Mouse (Mus musculus): Measurements from ENCODE around the gene Tmem184b.

Gene Tmem184b

GRCm38 (mm10) chr15:79429527-79429926, 26.2 kb upstream of the Tmem184b start:
- DNase-seq = no peak

- no peak for DNase-seq
Measured at GRCm38 (mm10) chr15:79428616-79429015, 25.2 kb upstream of the Tmem184b start.

- no peak for DNase-seq
Measured at GRCm38 (mm10) chr15:79427516-79427915, 24.1 kb upstream of the Tmem184b start.

- DNase-seq = no peak
Measured at GRCm38 (mm10) chr15:79425516-79425915, 22.1 kb upstream of the Tmem184b start.

GRCm38 (mm10) chr15:79424602-79425001, 21.2 kb upstream of the Tmem184b start:
- no peak for DNase-seq

GRCm38 (mm10) chr15:79422715-79423243, 19.4 kb upstream of the Tmem184b start:
- DNase-seq = no peak

- no peak for DNase-seq
Measured at GRCm38 (mm10) chr15:79418677-79419076, 15.3 kb upstream of the Tmem184b start.

GRCm38 (mm10) chr15:79418265-79418664, 14.9 kb upstream of the Tmem184b start:
- no peak for DNase-seq

GRCm38 (mm10) chr15:79417379-79417778, 14.0 kb upstream of the Tmem184b start:
- no peak for DNase-seq

- no peak for DNase-seq
Measured at GRCm38 (mm10) chr15:79416460-79417085, 13.2 kb upstream of the Tmem184b start.

GRCm38 (mm10) chr15:79414513-79414912, 11.1 kb upstream of the Tmem184b start:
- DNase-seq = no peak

- DNase-seq = no peak
Measured at GRCm38 (mm10) chr15:79413802-79414201, 10.4 kb upstream of the Tmem184b start.

GRCm38 (mm10) chr15:79413201-79413600, 9.8 kb upstream of the Tmem184b start:
- DNase-seq = no peak

GRCm38 (mm10) chr15:79411363-79412065, 8.1 kb upstream of the Tmem184b start:
- DNase-seq = no peak

GRCm38 (mm10) chr15:79409077-79409573, 5.8 kb upstream of the Tmem184b start:
- DNase-seq = no peak

- DNase-seq = no peak
Measured at GRCm38 (mm10) chr15:79406564-79406963, 3.2 kb upstream of the Tmem184b start.

- DNase-seq = no peak
Measured at GRCm38 (mm10) chr15:79404277-79404676, 908 bp upstream of the Tmem184b start.

- DNase-seq = no peak
Measured at GRCm38 (mm10) chr15:79403763-79404210, 418 bp upstream of the Tmem184b start.

- DNase-seq = no peak
Measured at GRCm38 (mm10) chr15:79402176-79402575, 1.2 kb downstream of the Tmem184b start.

GRCm38 (mm10) chr15:79400975-79401365, 2.4 kb downstream of the Tmem184b start:
- DNase-seq = no peak

- DNase-seq = no peak
Measured at GRCm38 (mm10) chr15:79400134-79400974, 3.0 kb downstream of the Tmem184b start.

- DNase-seq = no peak
Measured at GRCm38 (mm10) chr15:79399231-79400052, 3.9 kb downstream of the Tmem184b start.
